Mouse (Mus musculus) liver (tissue): ENCODE results near the gene Vsir.

Experiments used
- DNase-seq: peaks from one replicate; pipeline ENCODE4 v3.0.0-alpha.2; 2020; ENCODE audit warnings: mixed read lengths

Vsir gene

GRCm38 (mm10) chr10:60346701-60347405, at the start of gene Vsir:
TSS of gene Vsir (plus strand) at chr10:60346851.
- DNase-seq: peak; percentile 86

GRCm38 (mm10) chr10:60299636-60300035, 47.0 kb upstream of the Vsir start:
- no peak for DNase-seq

- no peak for DNase-seq
Observed at GRCm38 (mm10) chr10:60303419-60303818, 43.2 kb upstream of the Vsir start.

GRCm38 (mm10) chr10:60304854-60305628, 41.6 kb upstream of the Vsir start:
- peak; percentile 72 for DNase-seq

DNA sequence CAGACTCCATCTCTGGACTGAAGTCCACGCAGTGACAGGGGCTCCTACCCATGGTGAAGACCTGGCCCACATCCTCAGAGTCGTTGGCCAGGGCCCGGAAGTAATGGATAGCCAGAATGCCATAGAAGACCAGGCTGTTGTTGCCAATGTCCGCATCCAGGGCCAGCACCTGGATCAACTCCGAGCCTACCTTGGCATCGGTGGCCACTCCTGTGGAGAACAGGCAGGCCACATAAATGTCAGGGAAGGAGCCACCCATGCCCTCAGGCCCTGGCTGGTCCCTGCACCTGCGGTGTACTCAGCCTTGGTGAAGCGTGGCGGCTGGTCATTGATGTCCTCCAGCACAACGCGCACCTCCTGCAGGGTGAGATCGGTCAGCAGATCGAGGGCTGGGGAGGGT, 36.0 kb upstream of the Vsir start:
- no peak for DNase-seq

GRCm38 (mm10) chr10:60313606-60314005, 33.0 kb upstream of the Vsir start:
- DNase-seq: no peak

DNA sequence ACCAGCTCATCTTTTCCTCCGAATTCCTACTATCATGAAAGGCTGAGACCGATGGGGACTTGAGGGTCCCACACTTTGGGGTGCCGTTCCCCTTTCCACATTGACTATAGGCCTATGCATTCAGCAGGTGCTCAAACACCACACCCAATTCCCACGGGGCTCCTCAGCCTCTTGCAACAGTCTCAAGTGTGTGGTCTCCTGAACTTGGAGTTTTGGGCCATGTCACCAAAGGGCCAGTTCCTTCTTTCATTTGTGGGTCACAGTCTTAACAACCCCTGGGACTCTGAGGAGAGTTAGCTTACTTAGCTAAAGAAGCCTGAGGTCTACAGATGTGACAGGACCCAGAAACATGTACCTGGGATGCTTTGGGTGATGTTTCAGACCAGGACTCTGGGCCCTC, 30.5 kb upstream of the Vsir start:
- no peak for DNase-seq

- no peak for DNase-seq
Observed at GRCm38 (mm10) chr10:60328963-60329650, 17.5 kb upstream of the Vsir start.

- no peak for DNase-seq
Observed at GRCm38 (mm10) chr10:60334583-60334982, 12.1 kb upstream of the Vsir start.

GRCm38 (mm10) chr10:60335021-60335420, 11.6 kb upstream of the Vsir start:
- no peak for DNase-seq

DNA sequence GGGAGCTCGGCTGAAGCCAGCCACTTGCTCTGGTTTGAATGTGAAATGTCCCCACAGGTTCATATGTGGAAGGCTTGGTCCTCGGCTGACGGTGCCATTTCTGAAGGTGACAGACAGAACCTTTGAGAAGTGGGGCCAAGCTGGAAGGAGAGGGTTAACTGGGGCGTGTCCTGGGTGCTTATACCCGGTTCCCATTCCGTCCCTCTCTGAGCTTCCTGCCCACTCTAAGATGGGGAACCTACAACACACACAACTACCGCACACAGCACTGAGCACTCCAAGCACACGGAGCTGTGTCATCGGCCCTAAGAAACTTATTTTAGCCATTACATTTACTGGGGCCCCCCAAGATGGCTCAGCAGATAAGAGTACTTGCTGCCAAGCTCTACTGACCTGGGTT, 5.1 kb upstream of the Vsir start:
- DNase-seq: no peak

GRCm38 (mm10) chr10:60344111-60344510, 2.5 kb upstream of the Vsir start:
- DNase-seq: peak; percentile 40

DNA sequence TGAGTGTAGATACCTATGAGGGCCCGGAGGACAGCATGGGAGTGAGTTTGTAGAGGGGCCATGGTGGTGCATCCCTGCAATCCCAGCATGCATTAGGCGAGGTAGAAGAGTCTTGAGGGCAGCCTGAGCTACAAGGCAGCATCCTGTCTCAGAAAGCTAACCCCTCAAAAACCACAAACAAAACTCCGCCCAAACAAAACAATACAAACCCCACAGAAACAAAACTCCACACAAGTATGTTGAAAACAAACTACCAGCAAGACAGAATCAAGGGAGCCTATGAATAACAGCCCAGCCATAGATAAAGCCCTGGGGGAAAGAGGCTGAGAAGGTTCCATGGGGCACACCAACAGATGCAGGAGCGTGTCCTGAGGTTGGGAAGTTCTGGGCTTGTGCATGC, 595 bp upstream of the Vsir start:
- DNase-seq: no peak

DNA sequence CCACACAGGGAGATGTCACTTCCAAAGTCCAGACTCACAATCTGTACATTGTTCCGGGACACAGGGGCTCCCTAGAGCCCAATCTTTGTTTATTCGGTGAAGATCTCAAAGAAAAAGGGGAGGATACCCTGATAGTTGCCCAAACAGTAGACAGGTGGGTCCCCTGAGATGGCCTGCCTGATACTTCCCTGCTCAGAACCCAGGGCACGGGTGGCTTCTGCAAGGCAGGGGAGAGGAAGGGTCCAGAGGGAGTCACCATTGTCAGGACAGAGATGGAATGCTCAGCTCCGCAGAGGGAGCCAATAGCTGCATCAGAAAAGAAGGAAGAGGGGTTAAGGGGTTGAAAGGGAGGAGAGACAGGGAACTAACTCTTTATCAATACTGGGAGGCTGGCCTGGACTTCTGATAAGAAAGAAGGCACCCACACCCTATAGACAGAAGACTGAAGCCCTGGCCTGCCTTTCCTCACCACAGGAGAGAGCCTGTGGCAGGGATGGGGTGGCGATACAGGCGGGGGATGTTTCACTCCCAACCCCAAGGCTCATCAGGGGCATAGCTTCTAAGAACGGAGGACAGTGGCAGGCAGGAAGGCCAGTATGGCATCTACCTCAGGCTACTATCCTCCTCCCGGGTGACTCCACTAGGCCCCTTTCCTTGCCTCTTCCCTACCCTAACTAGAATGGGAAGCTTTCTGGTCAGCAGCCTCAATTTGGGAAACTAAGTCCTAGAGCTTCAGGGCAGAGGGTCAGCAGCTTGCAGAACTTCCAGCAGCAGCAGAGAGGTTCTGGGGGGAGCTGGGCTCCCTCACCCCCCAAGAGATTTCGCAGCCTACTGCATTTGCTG, 1.3 kb downstream of the Vsir start:
- peak; percentile 65 for DNase-seq

- DNase-seq: peak; percentile 66
Observed at GRCm38 (mm10) chr10:60349056-60349455, 2.4 kb downstream of the Vsir start.

- peak; percentile 67 for DNase-seq
Observed at GRCm38 (mm10) chr10:60349644-60350043, 3.0 kb downstream of the Vsir start.

- DNase-seq: no peak
Observed at GRCm38 (mm10) chr10:60350077-60350804, 3.6 kb downstream of the Vsir start.

- DNase-seq: peak; percentile 88
Observed at GRCm38 (mm10) chr10:60350805-60351167, 4.1 kb downstream of the Vsir start.

DNA sequence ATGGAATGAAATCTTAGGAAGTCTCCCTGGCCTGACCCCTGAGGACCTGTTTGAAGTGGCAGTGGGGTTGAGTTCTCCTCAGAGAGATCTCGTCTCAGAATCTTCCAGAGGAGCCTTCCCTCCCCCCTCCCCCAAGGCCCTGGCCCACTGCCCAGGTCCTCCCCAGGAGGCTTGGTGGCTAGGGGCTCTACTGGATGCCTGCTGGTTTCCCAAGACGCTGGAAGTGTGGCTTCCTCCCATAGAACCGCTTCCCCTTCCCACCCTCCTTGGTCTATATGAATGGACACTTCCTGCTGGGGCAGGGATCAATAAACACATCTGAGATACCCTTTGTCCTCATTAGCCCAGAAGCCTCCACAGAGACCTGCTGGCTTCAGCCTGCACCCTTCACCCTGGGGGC, 4.6 kb downstream of the Vsir start:
- DNase-seq: no peak

- peak; percentile 49 for DNase-seq
Observed at GRCm38 (mm10) chr10:60351761-60352455, 5.3 kb downstream of the Vsir start.

GRCm38 (mm10) chr10:60353241-60354002, 6.8 kb downstream of the Vsir start:
- no peak for DNase-seq
